Mouse (Mus musculus): Measurements from ENCODE around the gene Lypd5. TPM values are rescaled to one million over a fixed set of nuclear protein-coding genes. Genes with fewer than 3 reads are reported as not detected.

The Lypd5 gene
- total RNA-seq (2014; fragmentation: Nextera tagmentation) (not detected in 2 replicates), total RNA-seq (2017) (not detected in 2 replicates)

DNA sequence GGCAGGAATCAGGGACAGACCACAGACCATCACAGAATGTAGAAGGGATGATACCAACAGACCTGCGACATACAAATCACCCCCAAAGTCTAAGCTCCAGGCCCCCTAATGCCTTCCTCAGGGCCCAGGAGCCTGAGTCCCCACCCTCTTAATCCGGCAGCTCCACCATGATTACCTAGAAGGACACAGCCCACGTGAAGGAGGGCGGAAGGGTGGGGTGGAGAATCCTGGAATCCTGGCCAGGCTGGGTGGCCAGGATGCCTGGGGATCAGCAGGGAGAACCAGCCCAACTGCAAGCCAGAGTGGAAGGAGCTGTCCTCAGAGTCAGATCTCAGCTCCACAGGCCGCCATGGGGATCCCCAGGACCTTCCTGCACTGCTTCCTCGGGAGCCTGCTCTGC is at the start of gene Lypd5:
Gene Lypd5 (plus strand): TSS at position 301 of the 400 bp plus-strand sequence.
- no peak for ATAC-seq (replicated peaks; ENCODE audit: poor library complexity, severe bottlenecking)

DNA sequence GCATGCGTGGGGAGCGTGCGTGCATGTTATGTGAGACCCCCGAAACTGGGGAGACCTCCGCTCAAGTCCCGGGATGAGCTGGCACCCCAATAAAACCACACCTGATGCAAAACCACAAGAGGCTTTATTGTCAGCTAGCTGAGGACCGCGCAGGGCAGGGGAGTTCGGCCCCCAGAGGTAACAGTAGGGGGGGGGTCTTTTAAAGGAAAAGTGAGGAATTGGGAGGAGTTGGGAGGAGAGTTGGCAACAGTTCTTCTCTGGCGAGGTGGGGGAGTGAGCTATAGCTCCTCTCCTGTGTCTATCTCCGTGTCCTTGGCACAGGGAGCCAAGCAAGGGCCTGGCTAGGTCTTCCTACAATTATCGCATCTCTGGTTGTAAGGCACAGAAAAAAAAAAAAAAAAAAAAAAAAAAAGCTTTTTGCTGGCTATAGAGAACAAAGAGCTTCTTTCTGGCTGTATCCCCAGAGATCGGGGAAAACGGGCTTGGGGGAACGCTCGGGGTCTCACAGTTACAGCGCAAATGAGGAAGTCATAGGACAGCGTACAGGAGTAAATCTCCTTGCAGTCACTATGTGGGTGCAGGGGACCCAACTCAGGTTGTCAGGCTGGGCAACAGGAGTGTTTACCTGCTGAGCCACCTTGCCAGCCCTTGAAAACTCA is 49.0 kb upstream of the Lypd5 start:
- ATAC-seq (replicated peaks; ENCODE audit: poor library complexity, severe bottlenecking), result peak; percentile 36; the same call in 1 of the 2 replicates

DNA sequence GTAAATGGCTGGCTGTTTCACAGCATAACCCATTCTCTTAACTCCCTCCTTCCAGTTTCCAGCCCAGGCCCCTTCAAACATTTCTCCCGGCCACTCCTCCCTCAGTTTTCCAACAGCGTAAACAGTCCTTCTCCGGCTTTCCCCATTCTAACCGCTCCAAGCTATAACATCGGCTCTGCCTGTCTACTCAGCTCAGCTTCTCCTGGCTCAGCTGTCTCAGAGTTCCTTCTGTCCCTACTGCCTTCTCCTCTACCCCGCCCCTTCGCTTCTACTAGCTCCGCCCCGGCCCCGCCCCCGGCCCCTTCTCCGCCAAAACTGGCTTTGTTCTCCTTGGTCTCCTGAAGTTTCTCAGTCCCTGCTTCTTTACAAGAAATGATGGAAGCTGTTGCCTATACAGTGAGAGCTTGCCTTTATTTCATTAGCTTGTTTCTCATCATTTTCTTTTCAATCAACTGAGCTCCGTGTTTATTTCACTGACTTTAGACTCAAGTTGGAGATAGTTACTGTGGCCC is 48.2 kb upstream of the Lypd5 start, which contains the start of gene Zfp61:
Gene Zfp61 (minus strand): TSS at position 462 of the 512 bp plus-strand sequence.
- ATAC-seq (replicated peaks; ENCODE audit: poor library complexity, severe bottlenecking), result peak; percentile 73

DNA sequence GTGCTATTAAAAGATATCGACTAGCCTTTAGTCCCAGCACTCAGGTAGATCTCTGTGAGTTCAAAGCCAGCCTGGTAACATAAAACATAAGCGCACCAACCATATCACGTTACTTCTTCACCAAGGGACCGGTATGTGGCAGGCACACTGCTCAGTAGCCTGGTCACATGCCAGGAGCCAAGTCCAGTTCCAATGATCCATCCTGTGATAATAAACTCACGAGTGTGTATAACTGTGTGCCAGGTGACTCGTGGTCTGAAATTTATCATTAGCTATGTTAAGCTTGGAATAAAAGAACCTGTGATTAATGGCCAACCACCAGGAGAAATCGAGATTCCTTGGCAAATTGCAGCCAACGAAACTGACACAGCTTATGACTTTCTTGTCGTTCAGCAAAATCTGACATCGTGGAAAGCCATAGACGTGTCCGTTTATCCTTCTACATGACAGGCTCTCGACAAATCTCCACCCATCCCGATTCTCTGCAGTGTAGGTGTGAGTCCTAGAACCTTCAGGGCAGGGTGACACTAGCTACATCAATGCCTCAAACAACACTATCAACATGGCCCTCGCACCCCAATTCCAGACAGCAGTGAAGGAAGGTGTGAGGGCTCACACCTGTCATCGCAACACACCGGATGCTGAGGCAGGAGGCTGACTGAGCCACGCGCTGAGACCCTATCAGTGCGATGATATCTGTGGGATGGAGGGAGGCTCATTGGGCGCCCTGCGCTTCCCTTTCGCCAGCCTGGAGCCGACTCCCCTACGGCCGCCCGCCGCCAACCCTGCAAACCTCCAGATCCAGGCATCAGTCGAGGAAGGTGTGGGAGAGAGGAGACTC is 33.0 kb upstream of the Lypd5 start:
- ATAC-seq (replicated peaks; ENCODE audit: poor library complexity, severe bottlenecking), result peak; percentile 58

DNA sequence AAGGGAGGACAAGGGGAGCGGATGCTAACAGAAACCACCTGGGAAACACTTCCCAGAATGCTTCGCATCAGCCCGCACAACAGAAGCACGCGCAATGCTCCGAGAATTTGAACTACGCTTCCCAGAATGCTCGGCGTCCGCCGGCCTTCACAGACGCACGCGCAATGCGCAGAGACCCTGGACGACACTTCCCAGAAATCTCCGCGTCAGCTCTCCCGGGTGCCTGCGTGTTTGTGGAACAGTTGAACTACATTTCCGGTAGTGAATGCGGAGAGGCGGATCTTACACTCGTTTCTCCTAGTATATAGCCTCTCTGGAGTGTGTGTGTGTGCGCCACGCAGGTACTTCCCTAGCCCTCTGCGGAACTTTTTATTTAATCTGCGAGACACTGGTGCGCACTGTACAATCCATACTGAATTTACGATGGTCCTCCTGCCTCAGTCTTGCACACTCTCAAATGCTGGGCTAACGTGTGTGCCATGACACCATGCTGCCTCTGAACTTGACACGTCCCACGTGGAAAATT is 32.4 kb upstream of the Lypd5 start, which contains the start of gene Zfp94:
Gene Zfp94 (minus strand): TSS at position 100 of the 526 bp plus-strand sequence.
- peak; percentile 93 for ATAC-seq (replicated peaks; ENCODE audit: poor library complexity, severe bottlenecking)

DNA sequence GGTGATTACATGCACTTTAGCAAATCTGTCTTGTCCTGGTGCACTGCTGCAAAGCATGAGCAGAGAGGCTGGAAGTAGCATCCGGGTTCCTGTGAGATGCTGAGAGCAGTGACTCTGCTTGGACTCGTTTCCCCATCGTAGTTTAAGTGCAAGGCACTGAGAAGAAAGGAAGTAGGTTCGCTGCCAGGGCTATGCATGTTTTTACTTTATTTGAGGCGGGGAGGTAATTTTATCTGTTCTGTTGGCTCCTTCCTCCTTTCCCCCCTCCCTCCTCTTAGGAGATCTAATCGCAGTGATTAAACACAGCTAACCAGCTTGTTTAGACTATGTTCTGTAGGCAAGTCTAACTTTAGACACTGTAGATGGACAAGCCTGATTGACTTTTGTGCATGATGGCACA is 30.1 kb upstream of the Lypd5 start:
- no peak for ATAC-seq (replicated peaks; ENCODE audit: poor library complexity, severe bottlenecking)

DNA sequence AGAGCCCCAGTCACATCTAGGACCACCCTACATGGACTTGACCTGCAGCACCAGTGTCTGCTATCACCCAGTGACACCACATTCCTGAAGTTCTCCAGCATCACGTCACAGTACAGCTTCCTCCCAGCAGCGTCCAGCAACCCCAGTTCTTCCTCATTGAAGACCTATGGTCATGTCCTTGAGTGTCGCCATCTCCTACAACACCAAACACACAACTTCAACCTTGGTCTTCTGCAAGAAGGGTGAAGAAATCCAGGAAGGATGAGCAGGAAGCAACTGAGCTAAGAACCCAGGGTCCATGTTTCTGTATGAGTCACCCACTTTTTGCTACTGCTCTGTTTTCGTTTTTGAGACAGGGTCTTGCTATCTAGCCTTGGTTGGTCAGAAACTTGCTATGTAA is 26.4 kb upstream of the Lypd5 start:
- ATAC-seq (replicated peaks; ENCODE audit: poor library complexity, severe bottlenecking), result peak; percentile 39; the same call in 1 of the 2 replicates

DNA sequence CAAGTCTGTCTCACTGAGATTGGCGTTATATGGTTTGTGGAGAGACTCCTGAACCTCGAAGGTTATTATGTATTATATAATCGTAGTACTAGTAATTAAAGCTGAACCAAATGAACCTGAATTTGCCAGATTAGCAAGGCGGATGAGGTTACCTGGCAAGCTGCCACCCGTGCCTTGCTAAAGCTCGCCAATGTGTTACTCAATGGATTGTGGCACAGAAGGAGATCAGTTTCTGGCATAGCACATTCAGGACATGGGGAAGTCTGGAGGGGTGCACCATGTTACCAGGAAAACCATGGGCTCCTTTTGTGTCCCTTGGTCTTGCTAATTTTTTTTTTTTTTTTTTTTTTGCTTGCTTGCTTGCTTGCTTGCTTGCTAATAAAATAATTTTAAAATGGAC is 23.8 kb upstream of the Lypd5 start:
- no peak for ATAC-seq (replicated peaks; ENCODE audit: poor library complexity, severe bottlenecking)

DNA sequence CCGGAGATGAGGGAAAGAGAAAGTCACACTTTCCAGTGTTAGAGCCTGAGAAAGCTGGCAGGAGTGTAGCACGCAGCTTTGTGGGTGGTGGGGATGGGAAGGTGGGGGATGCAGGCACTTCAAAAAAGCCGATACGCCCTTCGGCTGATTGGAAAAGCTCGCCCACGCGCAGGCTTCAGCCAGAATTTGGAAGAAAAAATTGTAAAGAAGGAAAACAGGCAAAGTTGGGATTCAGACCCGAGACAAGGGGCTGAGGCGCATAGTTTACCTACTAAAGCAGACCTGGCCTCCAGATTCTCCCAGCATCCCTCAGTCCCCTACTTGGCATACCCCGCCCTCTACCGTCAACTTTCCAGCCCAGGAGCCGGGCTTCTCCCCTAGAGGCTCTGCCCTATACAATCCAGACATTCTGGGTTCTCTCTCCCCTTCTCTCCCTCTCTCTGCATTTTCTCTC is 23.3 kb upstream of the Lypd5 start:
- ATAC-seq (replicated peaks; ENCODE audit: poor library complexity, severe bottlenecking), result no peak

DNA sequence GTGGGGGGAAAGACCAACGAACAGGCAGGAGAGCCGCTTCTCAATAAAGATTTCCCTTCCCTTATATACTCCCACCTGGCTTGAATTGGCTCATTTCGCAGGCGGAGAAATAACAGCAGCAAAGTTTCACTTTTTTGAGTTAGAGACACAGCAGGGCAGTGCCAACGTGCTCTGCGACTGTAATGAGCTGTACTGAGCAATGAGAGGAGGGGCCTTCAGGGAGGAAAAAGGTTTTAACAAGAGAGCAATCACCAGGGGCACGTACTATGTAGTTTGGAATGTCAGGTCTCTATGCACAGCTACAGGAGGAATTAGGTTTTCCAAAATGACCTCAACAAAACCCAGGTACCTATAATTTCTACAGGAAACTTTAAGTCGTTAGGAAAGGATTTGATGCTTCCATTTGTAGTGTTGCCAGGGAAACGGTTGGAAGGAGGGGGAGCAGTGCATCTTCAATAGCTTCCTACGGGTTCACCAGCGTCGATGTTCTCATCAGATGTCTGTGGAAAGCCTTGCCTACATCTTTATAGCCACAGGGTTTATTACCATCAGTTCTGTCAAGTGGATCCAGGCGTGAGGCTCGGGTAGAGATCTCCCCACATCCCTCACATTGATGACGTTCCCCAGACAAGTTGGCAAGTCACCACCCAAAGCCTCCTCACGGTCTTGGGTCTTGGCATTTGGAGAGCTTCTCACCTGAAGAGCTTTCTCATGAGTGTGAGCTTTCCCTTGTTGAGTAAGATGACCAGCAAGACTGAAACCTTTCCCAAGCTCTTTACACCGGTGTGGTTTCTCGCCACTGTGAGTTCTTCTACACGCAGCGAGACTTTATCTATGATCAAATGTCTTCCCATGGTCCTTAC is 22.5 kb upstream of the Lypd5 start:
- ATAC-seq (replicated peaks; ENCODE audit: poor library complexity, severe bottlenecking), result no peak

DNA sequence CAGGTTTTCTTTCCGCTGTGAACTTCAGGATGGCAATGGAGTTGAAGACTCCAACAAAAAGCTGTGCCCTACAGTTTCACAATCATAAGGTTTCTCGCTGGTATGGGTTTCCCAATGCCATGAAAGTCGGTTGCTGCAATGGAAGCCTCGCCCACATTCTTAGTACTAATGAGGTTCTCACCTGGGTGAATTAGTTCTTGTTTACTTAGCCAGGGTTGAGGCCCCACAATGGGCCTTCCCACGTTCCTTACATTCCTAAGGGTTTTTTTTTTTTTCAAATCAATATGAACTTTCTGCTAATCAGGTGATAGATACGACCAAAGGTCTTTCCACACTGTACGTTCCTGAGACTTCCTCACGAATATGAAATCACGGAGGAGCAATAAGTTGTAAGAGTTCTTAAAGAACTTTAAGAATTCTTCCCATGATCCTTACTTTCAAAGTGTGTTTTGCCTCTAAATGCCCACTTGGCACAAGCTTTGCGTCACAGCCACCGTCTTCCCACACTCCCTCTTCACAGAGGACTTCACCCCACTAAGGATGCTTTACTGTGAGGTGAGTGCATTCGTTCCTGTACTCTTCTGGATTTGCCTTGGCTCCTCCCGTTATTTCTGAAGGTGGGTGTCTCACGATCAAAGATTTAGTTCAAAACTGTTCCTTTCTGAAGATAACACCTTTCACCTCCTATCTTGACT is 21.6 kb upstream of the Lypd5 start:
- ATAC-seq (replicated peaks; ENCODE audit: poor library complexity, severe bottlenecking), result no peak

DNA sequence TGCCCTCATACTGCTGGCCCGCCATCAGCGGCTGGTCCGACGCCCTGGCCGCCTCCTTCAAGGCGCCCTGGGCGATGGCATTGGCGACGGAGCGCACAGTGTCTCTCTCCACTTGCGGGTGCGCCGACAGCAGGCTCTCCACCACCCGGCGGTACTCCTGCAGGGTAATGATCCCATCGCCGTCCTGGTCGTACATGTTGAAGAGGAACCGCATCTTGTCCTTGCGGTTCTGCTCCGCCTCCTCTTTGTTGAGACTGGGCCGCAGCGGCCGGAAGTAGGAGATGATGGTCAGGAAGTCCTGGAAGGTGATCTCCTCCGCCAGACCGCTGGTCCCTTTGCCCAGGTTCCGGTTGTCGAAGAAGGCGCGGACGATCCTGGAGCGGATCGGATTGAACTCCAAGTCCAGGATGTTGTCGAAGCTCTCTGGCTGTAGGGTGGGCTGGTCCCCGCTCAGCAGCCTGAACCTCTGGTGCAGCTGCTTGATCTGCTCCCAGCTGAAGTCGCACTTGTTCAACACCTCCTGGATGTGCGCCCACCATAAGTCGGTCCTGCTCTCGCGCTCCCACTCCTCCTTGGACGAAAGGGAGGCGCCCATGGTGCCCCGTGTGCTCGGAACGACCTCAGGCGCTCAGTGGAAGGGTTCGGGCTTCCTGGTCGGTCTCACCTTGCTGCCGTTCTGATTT is 15.6 kb upstream of the Lypd5 start, which contains the start of gene Tescl:
Gene Tescl (minus strand): TSS at position 633 of the 683 bp plus-strand sequence.
- ATAC-seq (replicated peaks; ENCODE audit: poor library complexity, severe bottlenecking), result peak; percentile 72

DNA sequence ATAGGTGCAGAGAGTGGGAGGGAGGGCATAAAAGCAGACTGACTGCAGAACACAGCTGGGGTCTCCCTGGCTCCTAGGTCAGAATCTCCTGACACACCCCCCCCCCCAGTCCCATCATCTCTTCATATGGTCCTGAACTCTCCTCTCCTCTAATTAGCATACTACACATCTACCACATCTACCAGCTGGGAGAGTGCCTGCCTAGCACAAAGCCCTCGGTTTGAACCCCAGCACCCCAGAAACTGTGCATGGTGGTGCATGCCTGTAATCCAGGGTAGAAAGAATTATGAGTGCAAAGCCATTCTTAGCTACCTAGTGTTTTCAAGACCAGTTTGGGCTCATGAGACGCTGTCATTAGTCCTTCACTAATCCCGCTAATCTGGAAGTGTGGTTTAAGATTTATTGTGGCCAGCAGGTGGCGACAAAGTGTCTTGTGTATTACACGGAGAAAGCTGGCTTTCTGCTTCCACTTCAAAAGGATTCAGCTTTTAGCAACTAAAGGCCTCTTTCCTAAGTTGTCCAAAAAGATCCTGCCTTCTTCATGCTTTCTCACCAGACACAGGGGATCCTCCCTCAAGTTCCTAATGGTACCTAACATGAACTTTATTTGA is 13.2 kb upstream of the Lypd5 start:
- peak; percentile 51 for ATAC-seq (replicated peaks; ENCODE audit: poor library complexity, severe bottlenecking)

DNA sequence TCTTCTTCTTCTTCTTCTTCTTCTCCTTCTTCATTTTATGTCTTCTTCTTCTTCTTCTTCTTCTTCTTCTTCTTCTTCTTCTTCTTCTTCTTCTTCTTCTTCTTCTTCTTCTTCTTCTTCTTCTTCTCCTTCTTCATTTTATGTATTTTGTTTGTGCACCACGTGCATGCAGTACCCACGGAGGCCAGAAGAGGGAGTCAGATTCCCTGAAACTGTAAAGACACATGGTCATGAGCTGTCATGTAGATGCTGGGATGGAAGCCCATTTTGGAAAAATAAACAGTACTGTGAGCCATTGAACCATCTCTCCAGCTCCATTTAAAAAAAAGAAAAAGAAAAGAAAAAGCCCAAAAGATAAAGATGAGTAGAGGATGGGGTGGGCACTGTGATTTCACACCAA is 10.8 kb upstream of the Lypd5 start:
- ATAC-seq (replicated peaks; ENCODE audit: poor library complexity, severe bottlenecking), result no peak

DNA sequence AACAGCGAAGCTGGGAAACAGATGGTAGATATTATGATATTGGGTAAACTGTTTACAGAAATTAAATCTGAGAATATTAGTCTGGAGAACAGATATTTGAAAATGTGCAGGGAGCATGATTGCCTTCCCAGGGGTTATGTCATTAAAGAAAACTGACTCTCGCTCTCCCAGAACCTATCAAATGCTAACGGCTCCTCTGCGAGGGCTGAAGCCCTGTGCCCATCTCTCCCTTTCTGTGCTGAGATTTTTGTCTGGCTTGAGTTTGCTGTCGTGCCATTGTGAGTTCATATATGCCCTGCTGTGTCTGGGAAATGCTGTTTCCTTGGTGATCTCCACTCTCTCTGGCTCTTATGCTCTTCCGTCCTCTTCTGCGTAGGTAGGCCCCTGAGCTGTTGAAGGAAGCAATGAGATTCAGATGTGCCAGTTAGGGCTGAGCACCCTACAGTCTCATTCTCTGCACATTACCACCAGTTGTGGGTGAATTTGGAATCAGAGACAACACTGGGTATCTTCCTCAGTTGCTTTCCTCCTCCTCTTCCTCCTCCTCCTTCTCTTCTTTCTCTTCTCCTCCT is 5.2 kb upstream of the Lypd5 start:
- no peak for ATAC-seq (replicated peaks; ENCODE audit: poor library complexity, severe bottlenecking)

DNA sequence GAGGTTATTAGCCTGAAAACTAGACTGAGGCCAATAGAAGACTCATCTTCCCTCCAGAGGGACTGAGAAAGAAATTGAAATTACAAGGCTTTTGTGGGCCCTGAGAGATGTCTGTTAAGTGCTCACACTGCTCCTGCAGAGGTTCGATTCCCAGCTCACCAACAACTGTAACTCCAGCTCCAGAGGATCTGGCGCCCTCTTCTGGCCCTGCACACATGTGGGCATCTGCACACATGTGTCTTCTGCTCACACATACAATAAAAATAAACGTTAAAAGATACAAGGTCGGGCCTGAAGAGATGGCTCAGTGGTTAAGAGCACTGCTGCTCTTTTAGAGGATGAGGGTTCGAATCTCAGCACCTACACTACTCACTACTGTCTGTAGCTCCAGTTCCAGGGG is 2.6 kb upstream of the Lypd5 start:
- ATAC-seq (replicated peaks; ENCODE audit: poor library complexity, severe bottlenecking), result no peak

DNA sequence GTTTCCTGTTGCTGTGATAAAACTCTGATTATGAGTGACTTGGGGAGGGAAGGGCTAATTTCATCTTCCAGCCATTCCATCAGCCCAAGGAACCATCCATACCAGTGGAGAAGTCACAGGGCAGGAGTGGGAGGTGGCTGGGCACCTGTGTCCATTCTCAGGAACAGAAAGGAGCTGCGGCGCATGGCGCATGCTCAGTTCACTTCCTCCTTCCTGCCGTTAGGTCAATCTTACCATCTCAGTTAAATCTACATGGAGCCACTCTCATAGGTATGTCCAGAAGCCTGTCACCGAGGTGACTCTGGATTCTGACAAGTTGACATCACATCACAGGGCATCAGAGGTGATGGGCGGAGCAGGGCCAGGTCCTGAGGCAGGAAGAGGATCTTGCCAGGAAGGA is 6.7 kb downstream of the Lypd5 start:
- no peak for ATAC-seq (replicated peaks; ENCODE audit: poor library complexity, severe bottlenecking)

DNA sequence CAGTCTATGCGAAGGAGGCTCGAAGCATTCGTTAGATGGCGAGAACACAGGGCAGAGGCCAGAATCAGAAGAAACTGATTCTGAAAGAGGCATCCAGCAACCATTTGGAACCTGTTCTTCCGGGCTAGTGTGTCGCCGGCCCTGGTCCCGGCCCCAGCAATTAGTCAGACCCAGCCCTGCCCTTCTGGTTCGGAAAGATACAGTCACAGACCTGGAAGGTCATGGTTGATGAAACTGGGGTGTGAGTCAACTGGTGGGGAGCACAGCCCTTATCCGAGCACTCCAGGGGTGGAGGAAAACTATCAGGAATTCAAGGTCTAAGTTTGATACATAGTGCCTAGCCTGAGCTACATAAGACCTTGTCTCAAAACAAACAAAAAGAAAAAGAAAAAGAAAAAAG is 7.1 kb downstream of the Lypd5 start:
- no peak for ATAC-seq (replicated peaks; ENCODE audit: poor library complexity, severe bottlenecking)
